Mouse (Mus musculus) liver, adult 2 months (tissue): ENCODE data around the gene Olfr987.

ENCODE experiments used
- CTCF ChIP-seq: fragments of 200-500 bp; IDR thresholded peaks from 2 replicates; pipeline ENCODE4 v1.5.1; 2011; ENCODE audit warnings: low read depth, low read length, control low read depth
- POLR2A ChIP-seq: fragments of 200-500 bp; IDR thresholded peaks from 2 replicates; pipeline ENCODE4 v1.6.1; 2011; ENCODE audit warnings: low read length, control low read depth; ENCODE audit not compliant: insufficient read depth; ENCODE audit errors: extremely low read depth

- no peak for TF ChIP-seq POLR2A
- TF ChIP-seq CTCF = no peak
Measured at GRCm38 (mm10) chr2:85284626-85285025, 54.5 kb downstream of the Olfr987 start.
